Mouse (Mus musculus): ENCODE results near the gene Il3ra.

GRCm38 (mm10) chr14:14354511-14355359 is 8.7 kb downstream of the Il3ra start:
- TF ChIP-seq CHD2 (IDR thresholded peaks at IDR 0.05; ENCODE audit: low read depth, low read length) (no peak), HCFC1 (IDR thresholded peaks at IDR 0.05; ENCODE audit: borderline replicate concordance, insufficient read depth, low read length) (no peak)

Data from ES-E14 (cell line).